Mouse (Mus musculus) stomach, postnatal 0 days (tissue): ENCODE results near the gene Fbl.

Experiments
- CTCF ChIP-seq: IDR thresholded peaks from 2 replicates; pipeline ENCODE4 v1.5.1; 2016; ENCODE audit warnings: antibody characterized with exemption, low read depth, mild to moderate bottlenecking, moderate library complexity
- EP300 ChIP-seq: optimal IDR thresholded peaks from 2 replicates; pipeline ENCODE3; 2016; ENCODE audit warnings: antibody characterized with exemption

- TF ChIP-seq EP300: no peak
- TF ChIP-seq CTCF: no peak
These were observed 8.3 kb upstream of the Fbl start for GRCm38 (mm10) chr7:28161163-28161749.
